Mouse (Mus musculus): ENCODE measurements at regions not wholly inside any gene's neighbourhood (a gene's known extent, or its start where the extent isn't known, plus 50 kb on each side); places are given as distances from the start of the nearest gene placed in this dataset.

- ATAC-seq (no peak), DNase-seq (no peak)
- Histone ChIP-seq H3K4me2 (ENCODE audit: low read depth) (no peak overlapping the region), H3K4me3 (ENCODE audit: low read depth, low read length) (no peak overlapping the region), H3K36me3 (ENCODE audit: insufficient read depth) (no peaks in the 10 kb centered on the region), H3K9me3 (ENCODE audit: low read length) (no peaks in the 10 kb centered on the region), H3K27me3 (ENCODE audit: insufficient read depth, low read length) (no peaks in the 10 kb centered on the region), H3K4me1 (ENCODE audit: insufficient read depth) (no peaks in the 10 kb centered on the region), H3K9ac (no peak overlapping the region), H3K27ac (ENCODE audit: low read depth, low read length) (no peak overlapping the region)
- no peak for TF ChIP-seq CTCF (IDR thresholded peaks at IDR 0.05; ENCODE audit: low read depth)
- 84% methylated on average over 4 of the region's 4 CpGs for WGBS
These were observed 139.0 kb upstream of the Nsun2 start for GRCm38 (mm10) chr13:69394544-69394943.

- no peak overlapping the region for H3K4me3 ChIP-seq (ENCODE audit: low read depth, low read length)
These were observed 123.2 kb upstream of the Nsun2 start for GRCm38 (mm10) chr13:69410359-69410758.

GRCm38 (mm10) chr13:69414813-69415212, 118.7 kb upstream of the Nsun2 start:
- Histone ChIP-seq H3K27ac (ENCODE audit: low read depth, low read length) (no peak overlapping the region), H3K36me3 (ENCODE audit: insufficient read depth) (no peaks in the 10 kb centered on the region), H3K4me1 (ENCODE audit: insufficient read depth) (no peaks in the 10 kb centered on the region), H3K4me2 (ENCODE audit: low read depth) (no peak overlapping the region), H3K9me3 (ENCODE audit: low read length) (no peaks in the 10 kb centered on the region), H3K27me3 (ENCODE audit: insufficient read depth, low read length) (no peaks in the 10 kb centered on the region), H3K9ac (no peak overlapping the region), H3K4me3 (ENCODE audit: low read depth, low read length) (no peak overlapping the region)
- ATAC-seq, result no peak
- no peak for TF ChIP-seq CTCF (IDR thresholded peaks at IDR 0.05; ENCODE audit: low read depth)
- DNase-seq, result no peak
- WGBS, result 87% methylated on average over 7 of the region's 7 CpGs

More at GRCm38 (mm10) chr13:69410359-69410758, 123.2 kb upstream of the Nsun2 start:
- H3K27ac ChIP-seq (ENCODE audit: low read depth, low read length), result no peak overlapping the region
- no peak overlapping the region for H3K9ac ChIP-seq
- no peaks in the 10 kb centered on the region for H3K4me1 ChIP-seq (ENCODE audit: insufficient read depth)
- no peaks in the 10 kb centered on the region for H3K36me3 ChIP-seq (ENCODE audit: insufficient read depth)
- no peaks in the 10 kb centered on the region for H3K27me3 ChIP-seq (ENCODE audit: insufficient read depth, low read length)
- 81% methylated on average over 1 of the region's 1 CpGs for WGBS
- no peak for TF ChIP-seq CTCF (IDR thresholded peaks at IDR 0.05; ENCODE audit: low read depth)
- no peak for ATAC-seq
- DNase-seq, result no peak
- H3K9me3 ChIP-seq (ENCODE audit: low read length), result no peaks in the 10 kb centered on the region
- no peak overlapping the region for H3K4me2 ChIP-seq (ENCODE audit: low read depth)

GRCm38 (mm10) chr13:69416726-69417125, 116.8 kb upstream of the Nsun2 start:
- WGBS, result 38% methylated on average over 2 of the region's 2 CpGs
- TF ChIP-seq CTCF (IDR thresholded peaks at IDR 0.05; ENCODE audit: low read depth), result no peak
- H3K27me3 ChIP-seq (ENCODE audit: insufficient read depth, low read length), result no peaks in the 10 kb centered on the region
- ATAC-seq (no peak; the same call in 1 of the 2 replicates), DNase-seq (no peak)
- no peak overlapping the region for H3K27ac ChIP-seq (ENCODE audit: low read depth, low read length)
- H3K4me3 ChIP-seq (ENCODE audit: low read depth, low read length), result no peak overlapping the region
- H3K36me3 ChIP-seq (ENCODE audit: insufficient read depth), result no peaks in the 10 kb centered on the region
- no peak overlapping the region for H3K4me2 ChIP-seq (ENCODE audit: low read depth)
- no peaks in the 10 kb centered on the region for H3K4me1 ChIP-seq (ENCODE audit: insufficient read depth)
- H3K9ac ChIP-seq, result no peak overlapping the region
- no peaks in the 10 kb centered on the region for H3K9me3 ChIP-seq (ENCODE audit: low read length)

- DNase-seq, result no peak
- H3K36me3 ChIP-seq (ENCODE audit: insufficient read depth), result no peaks in the 10 kb centered on the region
- no peak overlapping the region for H3K9ac ChIP-seq
These were observed 115.6 kb upstream of the Nsun2 start for GRCm38 (mm10) chr13:69417855-69418478.

GRCm38 (mm10) chr13:69420166-69420565, 113.4 kb upstream of the Nsun2 start:
- no peak for ATAC-seq
- H3K9ac ChIP-seq, result no peak overlapping the region
- no peak for TF ChIP-seq CTCF (IDR thresholded peaks at IDR 0.05; ENCODE audit: low read depth)
- H3K4me3 ChIP-seq (ENCODE audit: low read depth, low read length), result no peak overlapping the region
- no peaks in the 10 kb centered on the region for H3K4me1 ChIP-seq (ENCODE audit: insufficient read depth)
- H3K27me3 ChIP-seq (ENCODE audit: insufficient read depth, low read length), result no peaks in the 10 kb centered on the region
- no peaks in the 10 kb centered on the region for H3K36me3 ChIP-seq (ENCODE audit: insufficient read depth)
- 84% methylated on average over 8 of the region's 8 CpGs for WGBS
- H3K9me3 ChIP-seq (ENCODE audit: low read length), result no peaks in the 10 kb centered on the region
- H3K27ac ChIP-seq (ENCODE audit: low read depth, low read length), result no peak overlapping the region
- DNase-seq, result no peak
- H3K4me2 ChIP-seq (ENCODE audit: low read depth), result no peak overlapping the region

More at GRCm38 (mm10) chr13:69417855-69418478, 115.6 kb upstream of the Nsun2 start:
- Histone ChIP-seq H3K4me3 (ENCODE audit: low read depth, low read length) (no peak overlapping the region), H3K4me2 (ENCODE audit: low read depth) (no peak overlapping the region), H3K9me3 (ENCODE audit: low read length) (no peaks in the 10 kb centered on the region), H3K4me1 (ENCODE audit: insufficient read depth) (no peaks in the 10 kb centered on the region), H3K27ac (ENCODE audit: low read depth, low read length) (no peak overlapping the region), H3K27me3 (ENCODE audit: insufficient read depth, low read length) (no peaks in the 10 kb centered on the region)
- TF ChIP-seq CTCF (IDR thresholded peaks at IDR 0.05; ENCODE audit: low read depth), result no peak
- 83% methylated on average over 14 of the region's 14 CpGs for WGBS
- no peak for ATAC-seq

- no peak overlapping the region for H3K27ac ChIP-seq (ENCODE audit: low read depth, low read length)
- no peak for TF ChIP-seq CTCF (IDR thresholded peaks at IDR 0.05; ENCODE audit: low read depth)
- H3K9ac ChIP-seq, result no peak overlapping the region
- no peak for DNase-seq
- H3K36me3 ChIP-seq (ENCODE audit: insufficient read depth), result no peaks in the 10 kb centered on the region
- no peaks in the 10 kb centered on the region for H3K4me1 ChIP-seq (ENCODE audit: insufficient read depth)
- ATAC-seq, result no peak
- no peaks in the 10 kb centered on the region for H3K27me3 ChIP-seq (ENCODE audit: insufficient read depth, low read length)
- no peak overlapping the region for H3K4me3 ChIP-seq (ENCODE audit: low read depth, low read length)
- no peak overlapping the region for H3K4me2 ChIP-seq (ENCODE audit: low read depth)
- no peaks in the 10 kb centered on the region for H3K9me3 ChIP-seq (ENCODE audit: low read length)
These were observed 111.6 kb upstream of the Nsun2 start for GRCm38 (mm10) chr13:69421966-69422365.
